Mouse (Mus musculus) liver, embryonic 13.5 days (tissue): ENCODE measurements around the gene Rap2b. TPM values are rescaled to one million over a fixed set of nuclear protein-coding genes. Genes with fewer than 3 reads are reported as not detected.
A peak's percentile ranks its signal among the peaks of the same experiment; 100 is the strongest.

ENCODE experiments used
- ATAC-seq: fragments of 200-750 bp; cut with Nextera tagmentation; 2 replicates; pipeline ENCODE4 v1.8.0; 2017; ENCODE audit warnings: low read depth, mild to moderate bottlenecking, moderate number of reproducible peaks, moderate library complexity
- DNase-seq: peaks from one replicate; pipeline ENCODE4 v3.0.0; 2022
- H3K27ac ChIP-seq: fragments of 300-500 bp; sonication (generic); 2 replicates; pipeline ENCODE4 v1.5.1; 2015; ENCODE audit warnings: moderate library complexity, mild to moderate bottlenecking, inconsistent platforms
- H3K27me3 ChIP-seq: fragments of 300-500 bp; sonication (generic); 2 replicates; pipeline ENCODE4 v1.6.1; 2015; ENCODE audit warnings: mild to moderate bottlenecking, inconsistent platforms
- H3K36me3 ChIP-seq: fragments of 300-500 bp; sonication (generic); 2 replicates; pipeline ENCODE4 v1.6.1; 2015; ENCODE audit warnings: mild to moderate bottlenecking, inconsistent platforms
- H3K4me1 ChIP-seq: fragments of 300-500 bp; sonication (generic); replicated peaks from 2 replicates; pipeline ENCODE4 v1.6.1; 2015; ENCODE audit warnings: inconsistent platforms
- H3K4me2 ChIP-seq: fragments of 300-500 bp; sonication (generic); 2 replicates; pipeline ENCODE4 v1.6.1; 2015; ENCODE audit warnings: inconsistent platforms, mild to moderate bottlenecking, moderate library complexity
- H3K4me3 ChIP-seq: fragments of 300-500 bp; sonication (generic); replicated peaks from 2 replicates; pipeline ENCODE4 v1.5.1; 2015; ENCODE audit warnings: mild to moderate bottlenecking, inconsistent platforms
- H3K9ac ChIP-seq: fragments of 300-500 bp; sonication (generic); 2 replicates; pipeline ENCODE4 v1.6.1; 2015; ENCODE audit warnings: mild to moderate bottlenecking, inconsistent platforms
- H3K9me3 ChIP-seq: fragments of 300-500 bp; sonication (generic); replicated peaks from 2 replicates; pipeline ENCODE4 v1.6.1; 2016; ENCODE audit warnings: inconsistent platforms
- WGBS: fragments of 180-500 bp; shearing (Covaris S2); methylation state at CpG from one replicate; pipeline ENCODE4 v1.1.7; 2015; ENCODE audit not compliant: insufficient replicate concordance; 5-methylcytosine and 5-hydroxymethylcytosine counted together
- polyA plus RNA-seq: library from polyadenylated mRNA; unstranded; fragments of >200 nt; fragmentation: Nextera tagmentation; extraction: Ambion mirVana; gene quantifications from 2 replicates; pipeline ENCODE4 v1.2.1, GENCODE M21; 2015

Rap2b gene
- polyA plus RNA-seq, 1 experiment from 2014 or later = 3.5 TPM

DNA sequence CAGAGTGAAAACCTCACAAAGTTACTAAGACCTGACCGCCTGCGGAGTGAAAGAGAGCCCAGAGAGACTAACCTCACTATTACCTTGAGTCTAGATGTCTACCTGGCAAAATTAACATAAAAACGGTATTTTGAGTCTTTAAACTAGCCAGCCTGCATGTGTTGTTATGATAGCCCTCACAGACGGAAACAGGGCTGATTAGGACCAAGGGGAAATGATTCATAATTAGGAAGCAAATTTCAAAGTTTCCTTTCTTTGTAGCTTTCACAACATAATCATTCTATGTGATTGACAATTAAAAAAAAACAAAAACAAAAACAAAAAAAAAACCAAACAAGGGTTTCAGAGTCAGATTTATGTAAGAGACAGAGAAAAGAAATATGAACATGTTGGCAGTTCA is 24.9 kb downstream of the Rap2b start:
- Histone ChIP-seq H3K4me1 (no peaks in the 10 kb centered on the region; the same call in 1 of the 2 replicates), H3K27ac (no peak overlapping the region), H3K9me3 (no peaks in the 10 kb centered on the region), H3K27me3 (no peaks in the 10 kb centered on the region), H3K4me2 (no peak overlapping the region), H3K36me3 (no peaks in the 10 kb centered on the region), H3K9ac (no peak overlapping the region), H3K4me3 (no peak overlapping the region)
- ATAC-seq = no peak
- no peak for DNase-seq
- WGBS = 48% methylated on average over 4 of the region's 4 CpGs

DNA sequence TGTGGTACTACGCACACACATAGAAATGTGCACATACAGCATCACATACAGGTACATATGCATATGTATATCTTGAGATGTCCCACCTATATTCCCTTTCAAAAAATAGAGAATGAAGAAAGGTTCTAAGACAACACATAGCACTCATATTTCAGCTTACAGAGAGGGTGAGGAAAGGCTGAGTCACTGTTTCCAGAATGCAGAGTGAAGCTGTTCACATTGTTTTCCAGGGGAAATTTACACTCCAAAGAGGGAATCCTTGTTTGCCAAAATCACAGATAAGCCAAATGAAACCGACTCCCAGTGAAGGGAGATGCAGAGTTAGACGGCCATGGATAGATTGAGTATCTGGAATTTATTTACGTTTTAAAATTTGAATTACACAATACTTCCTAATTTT is 30.1 kb downstream of the Rap2b start:
- H3K27ac ChIP-seq = no peak overlapping the region
- DNase-seq = no peak
- H3K4me3 ChIP-seq = no peak overlapping the region
- ATAC-seq = no peak
- no peak overlapping the region for H3K4me2 ChIP-seq
- WGBS = 60% methylated on average over 4 of the region's 4 CpGs
- no peaks in the 10 kb centered on the region for H3K9me3 ChIP-seq
- no peak overlapping the region for H3K9ac ChIP-seq
- peaks cover 14% of the 10 kb centered on the region for H3K4me1 ChIP-seq
- H3K27me3 ChIP-seq = no peaks in the 10 kb centered on the region
- H3K36me3 ChIP-seq = no peaks in the 10 kb centered on the region

DNA sequence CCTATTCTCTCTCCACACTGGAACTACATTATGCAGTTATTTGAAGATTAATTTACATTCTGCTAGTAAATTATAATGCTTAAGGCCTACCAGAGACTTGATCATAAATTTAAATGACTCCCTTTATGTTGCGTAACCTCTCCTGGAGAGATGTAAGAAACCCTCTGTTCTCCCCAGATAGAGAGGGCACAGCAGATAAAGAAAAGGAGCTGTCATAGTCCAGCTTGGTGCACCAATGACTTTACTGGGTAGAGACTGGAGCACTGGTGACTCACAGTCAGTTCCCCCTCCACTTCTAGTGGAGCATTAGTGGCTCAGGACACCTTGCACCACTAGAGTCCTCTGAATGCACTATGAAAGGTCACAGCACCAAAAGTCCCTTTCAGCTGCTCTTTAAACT is 31.4 kb downstream of the Rap2b start:
- no peak overlapping the region for H3K4me2 ChIP-seq
- H3K9me3 ChIP-seq = no peaks in the 10 kb centered on the region
- ATAC-seq = peak; percentile 100
- H3K4me1 ChIP-seq = peaks cover 14% of the 10 kb centered on the region
- peak; percentile 53 for DNase-seq
- H3K9ac ChIP-seq = no peak overlapping the region
- H3K4me3 ChIP-seq = no peak overlapping the region
- H3K27ac ChIP-seq = no peak overlapping the region
- no peaks in the 10 kb centered on the region for H3K36me3 ChIP-seq
- no peaks in the 10 kb centered on the region for H3K27me3 ChIP-seq
- 28% methylated on average over 1 of the region's 1 CpGs for WGBS

DNA sequence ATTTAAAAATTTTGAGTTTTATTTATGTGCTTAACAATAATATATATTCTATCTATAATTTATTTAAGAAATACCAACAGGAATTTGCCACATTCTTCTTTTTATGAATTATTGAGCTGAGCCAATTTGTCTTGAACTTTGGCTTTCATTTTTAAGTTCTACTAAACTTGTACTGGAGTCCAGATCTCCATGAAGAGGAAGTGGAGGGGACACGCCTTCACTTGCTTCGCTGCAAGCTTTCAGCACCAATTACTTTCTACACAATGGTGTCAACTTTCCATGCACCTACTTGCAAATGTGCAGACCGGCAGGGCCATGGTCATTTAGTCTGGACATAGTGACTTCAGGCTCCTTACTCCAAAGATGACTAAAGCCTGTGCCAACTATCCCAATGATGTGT is 32.1 kb downstream of the Rap2b start:
- no peak overlapping the region for H3K27ac ChIP-seq
- no peaks in the 10 kb centered on the region for H3K36me3 ChIP-seq
- no peak for DNase-seq
- H3K4me2 ChIP-seq = no peak overlapping the region
- H3K9ac ChIP-seq = no peak overlapping the region
- no peaks in the 10 kb centered on the region for H3K9me3 ChIP-seq
- no peaks in the 10 kb centered on the region for H3K27me3 ChIP-seq
- ATAC-seq = no peak
- 34% methylated on average over 3 of the region's 3 CpGs for WGBS
- H3K4me3 ChIP-seq = no peak overlapping the region
- H3K4me1 ChIP-seq = peaks cover 14% of the 10 kb centered on the region

DNA sequence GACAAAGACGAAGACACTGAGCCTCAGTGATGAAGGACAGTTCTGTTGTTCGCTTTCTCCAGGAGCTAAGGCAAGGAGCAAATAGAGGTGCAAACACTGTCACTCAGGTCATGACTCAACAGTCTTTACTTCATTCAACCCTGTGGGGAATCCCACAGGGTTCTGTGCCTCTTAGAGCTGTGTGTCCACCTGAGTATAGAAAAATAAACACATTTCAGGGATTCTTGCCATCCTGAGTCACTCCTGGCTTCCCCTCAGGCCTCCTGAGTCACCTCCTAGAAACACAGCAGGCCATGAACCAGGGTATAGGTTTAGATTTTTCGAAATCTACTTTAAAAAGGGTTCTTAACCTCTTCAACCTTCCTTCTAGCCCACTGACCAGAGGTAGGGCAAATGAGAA is 33.9 kb downstream of the Rap2b start:
- ATAC-seq = no peak
- Histone ChIP-seq H3K4me2 (no peak overlapping the region), H3K27ac (no peak overlapping the region), H3K9me3 (no peaks in the 10 kb centered on the region), H3K36me3 (no peaks in the 10 kb centered on the region), H3K27me3 (no peaks in the 10 kb centered on the region), H3K4me3 (no peak overlapping the region), H3K4me1 (peaks cover 14% of the 10 kb centered on the region), H3K9ac (no peak overlapping the region)
- 73% methylated on average over 3 of the region's 3 CpGs for WGBS
- no peak for DNase-seq

DNA sequence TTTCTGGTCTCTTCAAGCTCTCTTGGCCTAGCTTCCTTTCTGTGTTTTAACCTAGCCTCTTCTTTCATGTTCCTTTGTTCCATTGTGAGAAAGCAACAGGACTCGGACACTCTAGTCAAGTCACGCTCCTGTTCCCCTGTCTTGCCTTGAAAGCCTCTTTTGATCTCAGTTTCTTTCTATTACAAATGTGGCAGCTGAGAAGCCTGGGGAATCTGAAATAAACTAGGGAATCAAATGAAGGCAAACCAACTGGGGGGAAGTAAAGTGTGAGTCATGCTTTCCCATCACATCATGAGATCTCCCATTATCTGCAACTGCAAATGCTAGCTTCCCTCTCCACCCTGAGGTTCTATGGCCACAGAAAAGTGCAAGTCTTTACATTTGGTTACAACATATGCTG is 35.3 kb downstream of the Rap2b start:
- H3K27me3 ChIP-seq = no peaks in the 10 kb centered on the region
- no peaks in the 10 kb centered on the region for H3K36me3 ChIP-seq
- 71% methylated on average over 2 of the region's 2 CpGs for WGBS
- H3K9me3 ChIP-seq = no peaks in the 10 kb centered on the region
- DNase-seq (no peak), ATAC-seq (no peak)
- H3K4me3 ChIP-seq = no peak overlapping the region
- H3K9ac ChIP-seq = no peak overlapping the region
- peaks cover 14% of the 10 kb centered on the region for H3K4me1 ChIP-seq
- H3K27ac ChIP-seq = no peak overlapping the region
- no peak overlapping the region for H3K4me2 ChIP-seq

DNA sequence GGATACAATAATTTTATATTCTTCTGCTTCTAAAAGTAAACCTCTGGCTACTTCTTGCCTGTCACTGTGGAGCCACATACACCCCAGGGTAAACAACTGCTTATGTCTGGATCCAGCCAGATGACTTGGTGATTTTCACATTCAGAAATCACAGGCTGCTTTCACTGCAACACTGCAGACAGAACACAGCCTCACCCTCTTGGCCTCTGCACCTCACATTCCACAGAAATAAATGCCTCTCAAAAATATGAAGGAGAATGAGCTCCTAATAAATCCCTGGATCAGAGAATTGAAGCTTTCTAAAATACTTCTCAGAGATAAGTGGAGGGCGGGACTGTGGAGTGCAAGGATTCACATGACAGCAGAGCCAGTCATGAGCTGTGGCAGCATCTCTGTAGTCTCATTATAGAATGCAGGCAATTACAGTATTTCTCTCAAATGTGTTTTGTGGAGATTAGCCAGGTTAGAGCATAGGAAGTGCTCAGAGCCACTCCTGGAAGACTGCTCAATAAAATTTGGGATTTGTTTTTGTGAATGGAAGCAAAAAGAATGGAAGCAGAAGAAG is 39.5 kb downstream of the Rap2b start:
- Histone ChIP-seq H3K4me2 (no peak overlapping the region), H3K4me1 (no peaks in the 10 kb centered on the region), H3K36me3 (no peaks in the 10 kb centered on the region), H3K4me3 (no peak overlapping the region), H3K9ac (no peak overlapping the region), H3K27me3 (no peaks in the 10 kb centered on the region), H3K9me3 (no peaks in the 10 kb centered on the region), H3K27ac (no peak overlapping the region)
- 44% methylated on average over 1 of the region's 1 CpGs for WGBS
- no peak for DNase-seq
- ATAC-seq = no peak

DNA sequence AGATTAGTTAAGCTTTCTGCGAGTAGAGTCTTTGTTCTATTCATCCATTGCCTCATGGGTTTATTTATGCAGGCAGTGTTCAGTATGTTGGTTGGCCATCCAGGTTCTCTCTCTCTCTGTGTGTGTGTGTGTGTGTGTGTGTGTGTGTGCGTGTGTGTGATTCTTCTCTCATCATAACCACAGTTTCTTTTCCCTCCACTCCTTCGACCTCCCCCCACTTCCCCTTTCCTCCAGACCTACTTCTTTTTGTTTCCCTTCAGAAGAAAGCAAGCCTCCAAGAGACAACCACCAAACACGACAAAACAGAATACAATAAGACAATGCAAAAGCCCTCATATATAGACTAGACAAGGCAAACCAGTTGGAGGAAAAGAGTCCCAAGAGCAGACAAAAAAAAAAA is 45.5 kb downstream of the Rap2b start:
- Histone ChIP-seq H3K9ac (no peak overlapping the region), H3K9me3 (no peaks in the 10 kb centered on the region), H3K36me3 (no peaks in the 10 kb centered on the region), H3K4me2 (no peak overlapping the region), H3K27ac (no peak overlapping the region), H3K4me3 (no peak overlapping the region), H3K27me3 (no peaks in the 10 kb centered on the region), H3K4me1 (peaks cover 6% of the 10 kb centered on the region)
- ATAC-seq (no peak), DNase-seq (no peak)
- 28% methylated on average over 4 of the region's 4 CpGs for WGBS

DNA sequence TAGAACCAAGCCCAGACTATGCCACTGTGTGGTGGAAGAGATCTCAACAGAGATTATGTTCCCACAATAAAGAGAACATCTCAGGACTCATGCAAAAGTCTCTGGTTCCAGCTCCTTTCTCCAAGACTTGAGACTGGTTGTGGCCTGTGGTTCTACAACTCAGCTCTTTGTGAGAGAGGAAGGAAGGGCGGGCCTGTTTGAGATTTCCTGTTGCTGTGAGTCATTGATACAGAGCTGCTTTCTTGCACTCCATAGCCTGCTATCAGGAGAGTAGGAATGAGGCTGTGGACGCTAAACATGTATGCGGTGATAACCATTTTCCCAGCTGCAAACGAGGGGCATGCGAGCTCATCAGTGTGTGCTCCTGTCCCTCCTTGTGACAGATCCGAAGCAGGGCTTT is 48.2 kb downstream of the Rap2b start:
- H3K4me1 ChIP-seq = peaks cover 6% of the 10 kb centered on the region
- no peak overlapping the region for H3K9ac ChIP-seq
- WGBS = 9% methylated on average over 6 of the region's 6 CpGs
- no peaks in the 10 kb centered on the region for H3K27me3 ChIP-seq
- no peak overlapping the region for H3K4me3 ChIP-seq
- DNase-seq = peak; percentile 20
- peak; percentile 85 for ATAC-seq
- peak overlapping the region; percentile 34; the same call in 1 of the 2 replicates for H3K27ac ChIP-seq
- no peak overlapping the region for H3K4me2 ChIP-seq
- no peaks in the 10 kb centered on the region for H3K36me3 ChIP-seq
- H3K9me3 ChIP-seq = no peaks in the 10 kb centered on the region

DNA sequence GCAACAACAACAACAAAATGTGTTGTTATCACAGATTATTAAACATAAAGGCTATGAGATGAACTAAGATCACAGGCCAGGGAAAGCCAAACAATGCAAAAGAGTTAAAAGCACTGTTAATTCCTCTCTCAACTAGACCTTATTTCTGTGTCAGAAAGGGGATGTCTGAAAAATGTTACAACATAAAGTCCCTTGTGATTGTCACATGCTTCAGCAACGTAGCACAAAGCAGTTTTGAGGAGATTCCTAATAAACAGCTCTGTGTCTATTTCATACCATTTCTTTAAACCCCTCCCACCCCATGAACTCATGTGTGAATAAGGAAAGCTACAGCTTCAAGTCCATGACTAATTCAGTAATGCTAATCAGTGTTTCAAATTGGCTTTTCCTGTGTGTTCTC is 54.4 kb downstream of the Rap2b start:
- DNase-seq (no peak), ATAC-seq (no peak)
- Histone ChIP-seq H3K9me3 (no peaks in the 10 kb centered on the region), H3K4me1 (no peaks in the 10 kb centered on the region), H3K36me3 (no peaks in the 10 kb centered on the region), H3K4me3 (no peak overlapping the region), H3K27me3 (no peaks in the 10 kb centered on the region), H3K4me2 (no peak overlapping the region), H3K27ac (no peak overlapping the region), H3K9ac (no peak overlapping the region)
- WGBS = 60% methylated on average over 1 of the region's 1 CpGs
